Mouse (Mus musculus) thymus, postnatal 25 days (tissue): ENCODE measurements around the gene Gmds.

Experiments
- DNase-seq: peaks from one replicate; pipeline ENCODE4 v3.0.0; 2022

Gmds gene

GRCm38 (mm10) chr13:32267184-32267775 is 71.3 kb downstream of the Gmds start:
- DNase-seq = no peak

DNA sequence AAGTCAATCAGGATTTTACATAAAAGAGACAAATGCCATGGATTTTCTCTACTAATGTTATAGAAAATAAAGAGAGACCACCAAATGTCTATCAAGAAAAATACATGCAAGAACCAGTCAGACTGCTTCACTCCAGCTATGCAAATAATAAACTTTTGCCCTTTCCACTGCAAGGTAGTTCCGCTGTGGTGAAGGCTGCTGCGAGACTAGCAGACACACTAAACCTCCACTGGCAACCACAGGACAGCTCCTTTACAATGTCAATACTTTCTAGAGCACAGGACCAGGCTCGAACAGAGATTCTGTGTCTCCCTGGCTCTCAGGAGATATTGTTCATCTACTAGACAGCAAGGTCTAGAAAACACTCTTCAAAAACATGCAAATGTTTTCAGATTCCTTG is 71.8 kb downstream of the Gmds start:
- no peak for DNase-seq

DNA sequence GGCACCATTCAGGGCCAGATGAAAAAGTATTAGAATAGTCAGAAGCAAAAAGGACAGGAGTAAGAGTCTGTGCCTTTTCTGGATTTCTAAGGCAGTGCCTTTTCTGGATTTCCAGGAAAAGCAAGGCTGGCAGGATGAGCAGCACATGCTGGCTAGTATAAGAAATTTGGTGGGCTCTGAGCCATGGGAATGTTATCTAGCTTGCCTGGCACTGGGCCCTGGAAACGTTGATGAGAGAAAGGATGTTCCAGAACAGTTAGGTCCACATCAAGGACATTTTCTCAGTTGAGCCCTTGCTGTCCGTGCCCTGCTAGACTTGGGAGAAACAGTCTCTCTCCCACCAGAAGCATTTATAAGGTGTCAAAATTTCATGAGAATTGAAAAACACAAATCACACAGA is 82.4 kb downstream of the Gmds start:
- DNase-seq = no peak

DNA sequence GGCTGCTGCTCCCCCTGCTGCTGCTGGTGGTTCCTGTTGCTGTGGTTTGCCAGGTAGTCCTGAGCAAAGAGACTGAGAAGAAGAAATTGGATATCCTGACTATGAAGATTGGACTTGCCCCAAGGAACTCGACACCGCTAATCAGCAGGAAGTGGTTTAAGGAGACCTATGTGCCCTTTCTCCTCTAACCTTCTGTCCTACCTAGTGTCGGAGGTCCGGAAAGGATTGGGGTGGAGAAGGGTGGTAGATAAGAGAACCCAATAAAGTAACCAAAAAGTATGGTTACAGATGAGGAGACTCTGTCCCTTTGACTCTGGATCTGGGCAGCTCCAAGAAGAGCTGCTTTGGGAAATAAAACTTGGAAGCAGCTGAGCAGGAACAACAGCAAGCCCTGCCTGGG is 86.3 kb downstream of the Gmds start:
- no peak for DNase-seq

- no peak for DNase-seq
Measured at GRCm38 (mm10) chr13:32242200-32242599, 96.3 kb downstream of the Gmds start.

- no peak for DNase-seq
Measured at GRCm38 (mm10) chr13:32236269-32236678, 102.3 kb downstream of the Gmds start.

- no peak for DNase-seq
Measured at GRCm38 (mm10) chr13:32235046-32235445, 103.5 kb downstream of the Gmds start.

- DNase-seq = no peak
Measured at GRCm38 (mm10) chr13:32234019-32234418, 104.5 kb downstream of the Gmds start.

- no peak for DNase-seq
Measured at GRCm38 (mm10) chr13:32232391-32232790, 106.1 kb downstream of the Gmds start.

- DNase-seq = no peak
Measured at GRCm38 (mm10) chr13:32231956-32232355, 106.6 kb downstream of the Gmds start.

DNA sequence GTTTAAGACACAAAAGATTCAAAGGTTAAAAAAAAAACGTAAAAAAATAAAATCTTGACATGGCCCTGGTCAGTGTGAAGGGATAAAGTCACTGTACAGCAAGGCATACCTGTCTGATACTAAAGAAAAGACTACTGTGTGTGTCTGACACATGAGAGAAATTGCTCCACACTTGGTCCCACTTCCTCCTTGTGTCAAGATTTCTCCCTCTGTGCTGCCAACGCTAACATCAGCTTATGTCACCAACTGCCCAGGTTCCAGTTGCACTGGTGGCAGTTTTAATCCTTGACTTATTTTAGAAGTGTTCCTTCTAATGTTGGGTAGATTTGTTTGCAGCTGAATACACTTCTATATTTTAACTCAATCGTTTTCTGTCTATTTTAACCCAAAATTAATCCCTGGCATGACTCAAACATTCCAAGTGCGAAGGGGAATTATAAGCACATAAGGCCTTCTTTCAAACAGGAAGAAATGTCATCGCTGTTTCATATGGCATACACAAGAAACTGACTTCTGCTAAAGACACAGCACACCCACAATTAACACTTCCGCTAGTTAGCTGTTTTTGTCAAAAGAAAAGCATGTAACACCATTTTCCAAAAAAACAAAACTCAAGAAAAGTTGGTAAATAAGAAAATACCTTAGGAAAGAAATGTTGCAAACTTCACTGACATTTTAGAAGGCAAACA is 110.5 kb downstream of the Gmds start:
- DNase-seq = no peak

GRCm38 (mm10) chr13:32217647-32218046 is 120.9 kb downstream of the Gmds start:
- no peak for DNase-seq

DNA sequence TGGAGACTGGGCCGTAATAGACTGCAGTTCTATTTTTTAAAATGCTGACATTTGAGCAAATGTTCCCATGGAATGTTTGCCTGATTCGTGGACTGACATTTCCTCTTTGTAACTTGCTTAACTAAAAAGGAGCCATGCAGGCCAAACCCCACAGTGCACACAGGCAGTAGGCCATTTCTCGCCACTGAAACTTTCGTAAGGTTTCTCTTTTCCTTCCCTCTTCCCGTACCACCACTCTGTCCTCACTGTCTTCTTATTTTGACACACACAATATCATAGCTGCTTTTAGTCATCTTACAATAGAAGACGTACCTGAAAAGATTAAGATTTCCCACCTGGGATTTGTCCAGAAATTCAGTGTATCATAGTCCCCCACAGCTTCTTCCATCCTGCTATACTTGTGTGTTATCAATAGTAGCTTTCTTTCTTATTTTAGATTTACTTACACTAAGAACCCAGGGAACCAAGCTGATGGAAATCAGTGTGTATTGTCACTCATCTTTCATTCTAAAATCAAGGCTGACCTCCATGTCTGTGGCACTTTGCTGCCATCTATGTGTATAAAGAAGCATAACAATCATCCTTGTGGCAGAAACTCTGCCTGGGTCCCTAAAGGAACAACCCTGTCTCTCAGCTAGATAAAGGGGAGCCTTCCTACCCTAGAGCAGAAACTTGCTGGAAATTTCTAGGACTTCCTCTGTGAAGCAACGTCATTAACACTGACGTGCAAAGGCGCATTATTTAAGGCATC is 124.7 kb downstream of the Gmds start:
- DNase-seq = peak; percentile 14

DNA sequence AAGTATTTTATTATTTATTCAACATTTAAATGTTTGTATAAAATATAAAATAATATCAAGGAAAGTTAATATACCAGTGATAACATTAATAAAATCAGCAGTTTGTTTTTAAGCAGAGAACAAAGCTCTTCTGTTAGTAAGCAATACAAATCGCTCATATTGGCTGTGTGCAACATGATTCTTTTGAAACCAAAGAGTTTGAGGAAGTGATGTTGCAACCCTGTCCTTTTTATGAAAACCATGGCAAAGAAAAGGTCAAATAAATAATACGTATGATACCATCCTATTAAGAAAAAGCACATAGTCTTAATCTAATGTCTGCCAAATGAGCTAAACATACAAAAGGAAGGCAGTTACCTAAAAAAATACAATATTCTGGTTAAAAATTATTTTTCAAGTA is 126.4 kb downstream of the Gmds start:
- DNase-seq = no peak

GRCm38 (mm10) chr13:32207172-32207908 is 131.2 kb downstream of the Gmds start:
- DNase-seq = no peak

DNA sequence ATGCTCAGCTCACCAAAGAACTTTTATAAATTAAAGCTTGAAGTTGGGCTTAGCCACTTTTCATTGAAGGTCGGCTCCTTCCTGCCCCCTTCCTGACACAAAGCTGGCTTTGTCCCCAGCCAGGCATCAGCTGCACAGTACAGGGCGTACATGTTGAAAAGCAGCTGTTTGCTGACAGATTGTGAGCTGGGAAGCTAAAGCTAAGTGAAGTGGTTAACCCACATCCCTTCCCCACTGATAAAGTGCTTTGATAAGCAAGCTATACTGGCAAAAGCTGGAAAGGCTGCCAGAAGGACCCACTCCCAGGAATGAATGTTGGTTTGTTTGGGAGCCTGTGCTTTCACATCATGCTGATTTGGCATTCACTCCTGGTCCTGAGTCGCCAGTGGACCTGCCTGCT is 158.6 kb downstream of the Gmds start:
- DNase-seq = peak; percentile 52

- no peak for DNase-seq
Measured at GRCm38 (mm10) chr13:32178682-32179081, 159.9 kb downstream of the Gmds start.

- no peak for DNase-seq
Measured at GRCm38 (mm10) chr13:32177852-32178453, 160.6 kb downstream of the Gmds start.

DNA sequence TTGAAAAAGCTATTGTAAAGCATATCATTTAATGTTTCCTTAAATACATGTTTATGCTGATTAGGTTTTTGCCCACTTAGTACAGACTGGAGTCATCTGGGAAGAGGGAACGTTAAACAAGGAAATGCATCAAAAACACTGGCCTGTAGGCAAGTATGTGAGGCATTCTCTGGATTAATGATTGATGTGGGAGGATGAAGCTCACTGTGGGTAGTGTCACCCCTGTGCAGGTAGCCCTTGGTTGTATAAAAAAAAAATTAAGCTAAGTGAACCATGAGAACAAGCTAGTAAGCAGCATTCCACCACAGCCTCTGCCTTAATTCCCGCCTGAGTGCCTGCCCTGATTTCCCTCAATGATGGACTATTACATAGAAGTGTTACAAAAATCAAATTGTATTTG is 163.5 kb downstream of the Gmds start:
- DNase-seq = no peak

- DNase-seq = no peak
Measured at GRCm38 (mm10) chr13:32169173-32169572, 169.4 kb downstream of the Gmds start.

DNA sequence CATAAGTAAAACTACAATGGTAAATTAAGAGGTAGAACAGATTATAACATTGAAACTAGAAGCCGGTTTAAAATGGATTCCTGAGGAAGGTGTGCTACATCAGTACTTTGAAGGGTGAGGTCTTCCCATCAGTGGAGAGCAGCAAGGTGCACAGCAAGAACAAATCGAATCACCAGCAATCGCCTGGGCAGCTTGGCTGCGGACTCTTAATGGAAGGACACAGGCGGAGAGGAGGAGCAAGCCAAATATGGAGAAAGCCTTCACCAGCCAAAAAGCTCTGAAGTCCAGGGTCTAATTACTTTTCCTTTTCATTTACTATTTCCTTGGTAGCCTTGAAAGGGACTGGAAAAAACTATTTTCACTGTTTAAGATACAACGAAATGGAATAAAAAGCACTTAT is 170.7 kb downstream of the Gmds start:
- no peak for DNase-seq

- no peak for DNase-seq
Measured at GRCm38 (mm10) chr13:32165581-32165980, 173.0 kb downstream of the Gmds start.

- no peak for DNase-seq
Measured at GRCm38 (mm10) chr13:32161567-32161966, 177.0 kb downstream of the Gmds start.
